Mouse (Mus musculus): Measurements from ENCODE around the gene Nsd1.

DNA sequence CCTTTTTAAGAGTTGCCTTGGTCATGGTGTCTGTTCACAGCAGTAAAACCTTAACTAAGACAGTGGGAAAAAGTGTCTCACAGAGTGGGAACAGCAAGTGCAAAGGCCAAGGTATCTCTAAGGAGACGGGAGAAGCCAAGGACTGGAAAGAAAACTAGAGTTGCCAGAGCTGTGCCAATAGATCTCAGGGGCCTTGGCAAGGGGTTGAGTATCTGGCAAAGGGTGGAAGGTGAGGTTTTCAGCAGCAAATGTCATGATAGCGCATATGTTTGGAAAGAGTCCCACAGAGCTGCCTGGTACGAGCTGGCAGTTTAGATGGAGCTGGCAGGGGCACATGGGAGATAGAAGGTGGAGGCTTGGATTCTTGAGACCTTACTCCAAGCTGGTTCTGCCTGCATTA, 30.0 kb upstream of the Nsd1 start:
- TF ChIP-seq CTCF (IDR thresholded peaks at IDR 0.05) (no peak), EP300 (IDR thresholded peaks at IDR 0.05) (no peak)

Data from lung, postnatal 0 days (tissue).